Mouse (Mus musculus): ENCODE results near the gene Wdr47.
"Not testable (repeated sequence)": the region's sequence is repeated elsewhere in the genome, so short reads cannot be mapped to it uniquely, and the experiment has no call there.

The Wdr47 gene

DNA sequence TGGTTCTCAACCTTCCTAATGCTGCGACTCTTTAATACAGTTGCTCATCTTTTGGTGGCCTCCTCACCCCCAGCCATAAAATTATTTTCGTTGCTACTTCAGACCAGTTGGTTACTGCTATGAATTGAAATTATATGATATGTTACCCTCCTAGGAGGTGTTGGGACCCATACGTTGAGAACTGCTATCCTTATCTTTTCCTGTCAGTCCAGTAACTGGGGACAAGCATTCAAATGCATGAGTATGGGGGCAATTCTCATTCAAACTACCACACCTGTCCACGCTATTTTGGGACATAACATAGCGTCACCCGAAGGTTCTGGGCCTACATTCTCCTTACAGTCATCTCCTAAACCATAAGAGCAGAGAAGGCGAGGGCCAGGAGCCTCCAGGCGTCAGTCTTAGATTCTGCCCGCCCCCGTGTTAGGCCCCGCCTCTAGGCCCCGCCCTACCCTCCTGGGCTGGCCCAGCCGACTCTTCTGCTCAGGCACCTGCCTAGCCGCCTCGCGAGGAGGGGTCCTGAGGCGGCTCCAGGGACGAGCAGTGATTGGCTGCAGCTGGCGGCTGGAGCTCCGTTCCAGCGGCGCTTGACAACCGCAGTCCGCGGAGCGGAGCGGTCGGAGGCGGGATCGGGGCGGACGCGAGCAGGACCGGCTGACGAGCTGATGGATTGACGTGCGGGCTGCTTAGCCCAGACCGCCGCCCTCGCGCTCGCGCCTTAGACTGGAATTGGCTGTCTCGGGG, at the start of gene Wdr47:
Gene Wdr47 (plus strand): TSS at position 494 of the 744 bp plus-strand sequence.
- in situ Hi-C loops (cut with MboI; ENCODE audit: low pct_unique_long_range_greater_than_20kb in 1 of 2, low sequenced_read_pairs in 2 of 2, unreplicated experiment in 1 of 2): no loop called here

- in situ Hi-C loops (cut with MboI; ENCODE audit: low pct_unique_long_range_greater_than_20kb in 1 of 2, low sequenced_read_pairs in 2 of 2, unreplicated experiment in 1 of 2): no loop called here
These were observed 48.8 kb upstream of the Wdr47 start for GRCm38 (mm10) chr3:108542299-108542698.

GRCm38 (mm10) chr3:108554111-108554561, 36.9 kb upstream of the Wdr47 start:
- in situ Hi-C loops (cut with MboI; ENCODE audit: low pct_unique_long_range_greater_than_20kb in 1 of 2, low sequenced_read_pairs in 2 of 2, unreplicated experiment in 1 of 2): no loop called here

- in situ Hi-C loops (cut with MboI; ENCODE audit: low pct_unique_long_range_greater_than_20kb in 1 of 2, low sequenced_read_pairs in 2 of 2, unreplicated experiment in 1 of 2): no loop called here
These were observed 36.3 kb upstream of the Wdr47 start for GRCm38 (mm10) chr3:108554587-108555312.

DNA sequence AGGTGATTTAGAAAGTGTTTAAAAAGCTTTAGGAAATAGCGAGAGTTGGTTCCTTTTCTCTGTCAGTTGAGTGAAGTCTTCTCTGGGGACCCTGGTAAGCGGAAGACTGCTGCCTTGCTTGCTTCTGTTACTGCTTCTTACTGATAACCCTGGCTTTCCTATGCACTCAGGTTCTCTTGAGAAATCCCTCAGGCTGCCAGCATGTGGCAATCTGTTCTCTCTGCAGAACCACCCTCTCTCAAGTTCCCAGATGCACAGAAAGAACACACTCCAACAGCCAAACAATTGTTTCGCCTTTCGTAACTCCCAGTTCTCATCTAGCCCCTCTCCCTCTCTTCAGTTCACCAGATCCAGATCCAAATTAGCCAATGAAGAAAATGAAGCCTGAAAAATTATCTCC, 33.2 kb upstream of the Wdr47 start:
- in situ Hi-C loops (cut with MboI; ENCODE audit: low pct_unique_long_range_greater_than_20kb in 1 of 2, low sequenced_read_pairs in 2 of 2, unreplicated experiment in 1 of 2): no loop called here

GRCm38 (mm10) chr3:108562133-108562730, 28.8 kb upstream of the Wdr47 start, which contains the start of gene Tmem167b:
TSS of gene Tmem167b (minus strand) at chr3:108562466.
- in situ Hi-C loops (cut with MboI; ENCODE audit: low pct_unique_long_range_greater_than_20kb in 1 of 2, low sequenced_read_pairs in 2 of 2, unreplicated experiment in 1 of 2): no loop called here

DNA sequence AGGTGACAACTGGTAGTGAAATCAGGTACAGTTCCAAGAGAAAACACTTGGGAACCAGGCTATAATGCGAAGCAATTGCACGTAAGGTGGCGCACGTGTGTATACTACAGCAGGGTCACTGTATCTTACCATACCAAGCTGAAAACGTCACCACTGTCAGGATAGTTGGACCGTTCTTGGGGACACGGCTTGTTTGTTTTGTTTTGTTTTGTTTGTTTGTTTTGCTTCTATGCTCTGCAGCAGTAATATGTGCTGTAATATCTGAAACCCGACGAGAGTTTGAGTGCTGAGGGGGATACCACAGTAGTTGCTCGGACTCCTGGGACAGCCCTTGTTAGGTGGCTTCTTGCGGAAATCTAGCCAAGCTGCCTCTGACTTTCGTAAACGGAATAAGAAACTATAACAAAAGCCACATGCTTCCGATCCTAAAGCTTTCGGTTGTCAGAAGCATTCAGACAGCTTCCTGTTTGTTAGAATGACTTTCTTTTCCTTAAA, 28.3 kb upstream of the Wdr47 start:
- in situ Hi-C loops (cut with MboI; ENCODE audit: low pct_unique_long_range_greater_than_20kb in 1 of 2, low sequenced_read_pairs in 2 of 2, unreplicated experiment in 1 of 2): no loop called here

- in situ Hi-C loops (cut with MboI; ENCODE audit: low pct_unique_long_range_greater_than_20kb in 1 of 2, low sequenced_read_pairs in 2 of 2, unreplicated experiment in 1 of 2): no loop called here
These were observed 27.8 kb upstream of the Wdr47 start for GRCm38 (mm10) chr3:108563309-108563708.

GRCm38 (mm10) chr3:108567990-108568877, 22.8 kb upstream of the Wdr47 start:
- in situ Hi-C loops (cut with MboI; ENCODE audit: low pct_unique_long_range_greater_than_20kb in 1 of 2, low sequenced_read_pairs in 2 of 2, unreplicated experiment in 1 of 2): no loop called here

GRCm38 (mm10) chr3:108569636-108570035, 21.4 kb upstream of the Wdr47 start:
- in situ Hi-C loops (cut with MboI; ENCODE audit: low pct_unique_long_range_greater_than_20kb in 1 of 2, low sequenced_read_pairs in 2 of 2, unreplicated experiment in 1 of 2): not testable (repeated sequence)

DNA sequence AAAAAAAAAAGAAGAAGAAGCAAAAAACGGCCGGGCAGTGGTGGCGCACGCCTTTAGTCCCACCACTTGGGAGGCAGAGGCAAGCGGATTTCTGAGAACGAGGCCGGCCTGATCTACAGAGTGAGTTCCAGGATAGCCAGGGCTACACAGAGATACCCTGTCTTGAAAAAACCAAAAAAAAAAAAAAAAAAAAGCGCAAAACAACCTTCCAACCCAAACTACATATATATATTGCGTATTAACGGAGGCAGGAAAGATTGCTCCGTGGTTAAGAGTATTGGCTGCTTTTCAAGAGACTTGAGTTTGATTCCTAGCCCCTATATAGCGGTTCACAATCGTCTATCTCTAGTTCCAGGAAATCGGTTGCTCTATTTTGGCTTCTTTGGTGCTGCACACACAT, 20.3 kb upstream of the Wdr47 start:
- in situ Hi-C loops (cut with MboI; ENCODE audit: low pct_unique_long_range_greater_than_20kb in 1 of 2, low sequenced_read_pairs in 2 of 2, unreplicated experiment in 1 of 2): no loop called here

- in situ Hi-C loops (cut with MboI; ENCODE audit: low pct_unique_long_range_greater_than_20kb in 1 of 2, low sequenced_read_pairs in 2 of 2, unreplicated experiment in 1 of 2): no loop called here
These were observed 19.4 kb upstream of the Wdr47 start, which contains the start of gene Taf13 for GRCm38 (mm10) chr3:108571443-108572294. TSS of gene Taf13 (plus strand) at chr3:108571698.

GRCm38 (mm10) chr3:108572309-108573010, 18.6 kb upstream of the Wdr47 start:
- in situ Hi-C loops (cut with MboI; ENCODE audit: low pct_unique_long_range_greater_than_20kb in 1 of 2, low sequenced_read_pairs in 2 of 2, unreplicated experiment in 1 of 2): no loop called here

DNA sequence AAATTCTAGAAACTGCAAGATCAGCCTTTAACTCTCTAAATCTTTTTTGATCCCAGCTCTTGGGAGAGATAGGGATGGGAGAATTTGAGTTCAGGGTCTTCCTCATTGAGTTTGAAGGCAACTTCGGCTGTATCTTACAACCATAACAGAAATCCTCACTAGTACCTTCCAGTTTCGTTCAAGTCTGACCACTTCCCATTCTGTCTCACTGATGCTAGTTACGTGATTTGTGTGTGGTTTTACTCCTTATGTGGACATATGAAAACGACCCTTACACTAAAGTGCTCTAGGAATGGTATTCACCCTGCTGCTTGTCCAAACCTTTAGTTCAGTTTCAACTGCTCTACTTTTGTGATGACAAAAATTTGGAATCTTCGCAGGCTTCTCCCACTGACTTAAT, 17.1 kb upstream of the Wdr47 start:
- in situ Hi-C loops (cut with MboI; ENCODE audit: low pct_unique_long_range_greater_than_20kb in 1 of 2, low sequenced_read_pairs in 2 of 2, unreplicated experiment in 1 of 2): no loop called here

DNA sequence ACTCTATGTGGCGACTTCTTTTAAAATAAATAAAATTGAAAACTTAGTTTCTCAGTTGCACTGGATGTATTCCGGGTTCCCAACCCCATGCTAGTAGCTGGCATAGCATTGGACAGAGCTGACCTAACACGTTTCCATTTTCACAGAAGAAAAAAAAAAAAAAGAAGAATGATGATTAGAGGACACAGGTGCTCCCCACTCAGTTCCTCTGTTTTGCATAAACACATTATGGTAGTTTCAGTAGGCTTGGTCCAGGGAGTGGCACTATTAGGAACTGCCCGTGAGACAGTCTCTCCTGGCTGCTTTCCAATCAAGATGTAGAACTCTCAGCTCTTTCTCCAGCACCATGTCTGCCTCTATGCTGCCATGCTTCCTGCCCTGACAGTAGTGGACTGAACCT, 6.5 kb upstream of the Wdr47 start:
- in situ Hi-C loops (cut with MboI; ENCODE audit: low pct_unique_long_range_greater_than_20kb in 1 of 2, low sequenced_read_pairs in 2 of 2, unreplicated experiment in 1 of 2): no loop called here

DNA sequence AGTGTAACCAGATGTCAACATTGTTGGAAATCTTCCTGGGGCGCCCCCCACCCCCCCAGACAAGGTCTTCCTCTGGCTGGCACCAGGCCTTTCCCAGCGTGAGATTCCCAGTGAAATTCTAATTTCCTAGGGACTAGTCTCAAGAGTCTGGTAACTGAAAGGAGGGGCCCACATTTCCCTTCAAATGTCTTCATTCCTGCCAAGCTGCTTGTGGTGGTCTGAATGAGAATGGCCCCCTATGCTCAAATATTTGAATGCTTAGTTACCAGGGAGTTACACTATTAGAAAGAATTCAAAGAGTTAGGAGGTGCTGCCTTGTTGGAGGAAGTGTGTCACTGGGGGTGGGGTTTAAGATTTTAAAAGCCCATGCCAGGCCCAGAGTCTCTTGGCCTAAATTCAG, 2.6 kb upstream of the Wdr47 start:
- in situ Hi-C loops (cut with MboI; ENCODE audit: low pct_unique_long_range_greater_than_20kb in 1 of 2, low sequenced_read_pairs in 2 of 2, unreplicated experiment in 1 of 2): no loop called here
